In genomic region chr2:170078442-170079017, GRCm38 (mm10) we compare ENCODE assay signal across 11 mouse cellular contexts.
DNase-seq lines count a peak whose midpoint lies in the region; ATAC-seq and TF ChIP-seq lines count a peak whose summit lies in the region.
"Had no signal": no experiment of that assay in that cellular context is flagged by ENCODE, and none has a peak within 500 bp of the region (broad histone marks: within the 10 kb centered on the region; RNA-seq: fewer than 3 reads in every experiment).

No protein-coding gene starts in this region.

- no peaks in the 10 kb centered on the region for H3K9me3 ChIP-seq in neural tube, embryonic 15.5 days (replicated peaks)
- H3K9me3 ChIP-seq: heart, embryonic 13.5 days had no signal

- H3K4me2 ChIP-seq in neural tube, embryonic 15.5 days, result no peak overlapping the region
- H3K4me2 ChIP-seq: heart, embryonic 13.5 days had no signal

- no peaks in the 10 kb centered on the region for H3K27me3 ChIP-seq in kidney, adult 2 months (replicated peaks; ENCODE audit: control insufficient read depth, insufficient read depth, low read length)
- H3K27me3 ChIP-seq in neural tube, embryonic 15.5 days (replicated peaks), result no peaks in the 10 kb centered on the region
- H3K27me3 ChIP-seq: heart, embryonic 13.5 days had no signal

- WGBS in kidney, adult 2 months, result 56% methylated on average over 15 of the region's 15 CpGs
- 52% methylated on average over 15 of the region's 15 CpGs for WGBS in neural tube, embryonic 15.5 days

- TF ChIP-seq CTCF in kidney, adult 2 months (conservative IDR thresholded peaks at IDR 0.05; ENCODE audit: insufficient read depth, insufficient read length, low read depth, low read length), result 0 out of 2 replicates have a peak, but pooled peaks have one; percentile 13

- H3K9ac ChIP-seq in neural tube, embryonic 15.5 days (replicated peaks), result no peak overlapping the region
- H3K9ac ChIP-seq: heart, embryonic 13.5 days had no signal

- H3K4me3 ChIP-seq in kidney, adult 2 months (ENCODE audit: insufficient read depth, low read depth, low read length), result no peak overlapping the region
- no peak overlapping the region for H3K4me3 ChIP-seq in neural tube, embryonic 15.5 days (replicated peaks)
- H3K4me3 ChIP-seq: heart, embryonic 13.5 days had no signal

- H3K27ac ChIP-seq in kidney, adult 2 months (ENCODE audit: insufficient read depth, low read depth, low read length), result no peak overlapping the region
- no peak overlapping the region for H3K27ac ChIP-seq in neural tube, embryonic 15.5 days (replicated peaks)
- H3K27ac ChIP-seq: heart, embryonic 13.5 days had no signal

- ATAC-seq in neural tube, embryonic 15.5 days (ENCODE audit: low FRiP score), result no peak

- no peak for TF ChIP-seq POLR2A in kidney, adult 2 months (IDR thresholded peaks at IDR 0.05; ENCODE audit: low read depth, low read length)

- H3K4me1 ChIP-seq in kidney, adult 2 months (ENCODE audit: control insufficient read depth, insufficient read depth, low read length), result no peaks in the 10 kb centered on the region
- H3K4me1 ChIP-seq in neural tube, embryonic 15.5 days, result no peaks in the 10 kb centered on the region
- H3K4me1 ChIP-seq: heart, embryonic 13.5 days had no signal

- no peak for DNase-seq in kidney, adult 2 months
- no peak for DNase-seq in kidney, adult 9 months
- DNase-seq in neural tube, embryonic 10.5 days (ENCODE audit: extremely low spot score, low spot score), result peak; percentile 31
- peak; percentile 47 for DNase-seq in embryo, embryonic 11 days
- DNase-seq in telencephalon, adult 2 months (ENCODE audit: low read depth, low spot score), result peak; percentile 12
- DNase-seq in layer of hippocampus, postnatal 14 days (ENCODE audit: low spot score in 2 of 2), result no peak
- DNase-seq in frontal cortex, postnatal 10 days (ENCODE audit: low spot score in 2 of 2), result no peak
- DNase-seq: cerebellum, adult 9-10 months; thymus, adult 18-20 months had no signal

- H3K36me3 ChIP-seq in kidney, adult 2 months (ENCODE audit: control insufficient read depth, insufficient read depth, low read length), result no peaks in the 10 kb centered on the region
- no peaks in the 10 kb centered on the region for H3K36me3 ChIP-seq in neural tube, embryonic 15.5 days
- H3K36me3 ChIP-seq: heart, embryonic 13.5 days had no signal

Comparison
In these comparisons a context has a peak if more than half of its experiments do, and no peak if none do; other contexts are left out.
1. DNase-seq: peak in neural tube, embryonic 10.5 days (single experiment), embryo, embryonic 11 days (single experiment) and telencephalon, adult 2 months (single experiment); none in kidney, adult 2 months (single experiment), kidney, adult 9 months (single experiment), layer of hippocampus, postnatal 14 days (0 of 2) and frontal cortex, postnatal 10 days (0 of 2).